Mouse (Mus musculus) left cerebral cortex, adult 2 months (tissue): ENCODE measurements around the gene Tph2. TPM values are rescaled to one million over a fixed set of nuclear protein-coding genes. Genes with fewer than 3 reads are reported as not detected.

Source experiments
- DNase-seq, 2 experiments: peaks; one replicate each; pipeline ENCODE4 v3.0.0; 2021 to 2022; ENCODE audit warnings: low spot score in 2 of 2, mixed read lengths in 1 of 2; ENCODE audit errors: extremely low spot score in 1 of 2
- H3K27ac ChIP-seq: fragments of 200-600 bp; 2 replicates; pipeline ENCODE4 v1.8.1; 2022
- H3K4me3 ChIP-seq: fragments of 200-600 bp; 2 replicates; pipeline ENCODE4 v1.8.1; 2022
- CTCF ChIP-seq: fragments of 200-600 bp; IDR thresholded peaks from 2 replicates; pipeline ENCODE4 v1.8.1; 2022; ENCODE audit warnings: antibody characterized with exemption, mild to moderate bottlenecking, moderate library complexity
- intact Hi-C: fragments of 180-260 bp; cut with DNase I; formaldehyde crosslinking; loops from one replicate; pipeline ENCODE4 v1.15.1; 2025
- total RNA-seq, 2 experiments: library from RNA; stranded (reverse); gene quantifications; 2 replicates each; pipeline ENCODE4 v1.2.3; 2021

The Tph2 gene
- total RNA-seq, 2 experiments from 2014 or later = 0.72 to 0.79 TPM

- TF ChIP-seq CTCF = no peak
Observed at GRCm38 (mm10) chr10:115175591-115175991, 9.2 kb downstream of the Tph2 start.

GRCm38 (mm10) chr10:115173336-115173735 lies 11.5 kb downstream of the Tph2 start:
- intact Hi-C loops = no loop called here
- H3K4me3 ChIP-seq = no peak overlapping the region

More at GRCm38 (mm10) chr10:115175591-115175991, 9.2 kb downstream of the Tph2 start:
- DNase-seq = peak in 1 of 2 experiments; percentile 19
- Histone ChIP-seq H3K27ac (no peak overlapping the region), H3K4me3 (0 out of 2 replicates have a peak overlapping the region, but pooled peaks have one; percentile 16)
- intact Hi-C loops = no loop called here

GRCm38 (mm10) chr10:115171351-115171818 lies 13.4 kb downstream of the Tph2 start:
- no peak overlapping the region for H3K27ac ChIP-seq
- intact Hi-C loops = no loop called here
- DNase-seq = peak in 1 of 2 experiments; percentile 23
- no peak overlapping the region for H3K4me3 ChIP-seq
- no peak for TF ChIP-seq CTCF

More at GRCm38 (mm10) chr10:115173336-115173735, 11.5 kb downstream of the Tph2 start:
- DNase-seq = no peak
- H3K27ac ChIP-seq = no peak overlapping the region
- no peak for TF ChIP-seq CTCF

- no peak overlapping the region for H3K4me3 ChIP-seq
- no peak for TF ChIP-seq CTCF
- no peak overlapping the region for H3K27ac ChIP-seq
- DNase-seq = no peak
- intact Hi-C loops = no loop called here
Observed at GRCm38 (mm10) chr10:115170496-115171350, 14.1 kb downstream of the Tph2 start.

GRCm38 (mm10) chr10:115169410-115169809 lies 15.4 kb downstream of the Tph2 start:
- no peak overlapping the region for H3K4me3 ChIP-seq
- DNase-seq = no peak
- no peak for TF ChIP-seq CTCF
- H3K27ac ChIP-seq = no peak overlapping the region
- intact Hi-C loops = no loop called here

GRCm38 (mm10) chr10:115160289-115160688 lies 24.5 kb downstream of the Tph2 start:
- Histone ChIP-seq H3K27ac (no peak overlapping the region), H3K4me3 (no peak overlapping the region)
- no peak for TF ChIP-seq CTCF
- no peak for DNase-seq
- intact Hi-C loops = no loop called here

- intact Hi-C loops = no loop called here
- no peak for DNase-seq
- no peak overlapping the region for H3K27ac ChIP-seq
- TF ChIP-seq CTCF = peak; percentile 59
- no peak overlapping the region for H3K4me3 ChIP-seq
Observed at GRCm38 (mm10) chr10:115147308-115147707, 37.5 kb downstream of the Tph2 start.

- TF ChIP-seq CTCF = no peak
- DNase-seq = no peak
- intact Hi-C loops = no loop called here
- H3K27ac ChIP-seq = no peak overlapping the region
- no peak overlapping the region for H3K4me3 ChIP-seq
Observed at GRCm38 (mm10) chr10:115146257-115146898, 38.4 kb downstream of the Tph2 start.

- no peak for TF ChIP-seq CTCF
- intact Hi-C loops = no loop called here
Observed at GRCm38 (mm10) chr10:115144542-115144941, 40.3 kb downstream of the Tph2 start.

GRCm38 (mm10) chr10:115143641-115144040 lies 41.2 kb downstream of the Tph2 start:
- no peak for TF ChIP-seq CTCF
- intact Hi-C loops = no loop called here
- no peak overlapping the region for H3K27ac ChIP-seq
- no peak overlapping the region for H3K4me3 ChIP-seq
- no peak for DNase-seq

More at GRCm38 (mm10) chr10:115144542-115144941, 40.3 kb downstream of the Tph2 start:
- Histone ChIP-seq H3K27ac (no peak overlapping the region), H3K4me3 (no peak overlapping the region)
- DNase-seq = no peak

- DNase-seq = no peak
- H3K27ac ChIP-seq = no peak overlapping the region
- intact Hi-C loops = no loop called here
- TF ChIP-seq CTCF = no peak
- H3K4me3 ChIP-seq = no peak overlapping the region
Observed at GRCm38 (mm10) chr10:115137016-115137415, 47.8 kb downstream of the Tph2 start.

GRCm38 (mm10) chr10:115127907-115128306 lies 56.9 kb downstream of the Tph2 start:
- no peak overlapping the region for H3K27ac ChIP-seq
- TF ChIP-seq CTCF = no peak

More at GRCm38 (mm10) chr10:115127907-115128306, 56.9 kb downstream of the Tph2 start:
- no peak for DNase-seq
- no peak overlapping the region for H3K4me3 ChIP-seq
- intact Hi-C loops = no loop called here
